Mouse (Mus musculus) forebrain, postnatal 0 days (tissue): ENCODE results near the gene Pm20d1. TPM values are rescaled to one million over a fixed set of nuclear protein-coding genes. Genes with fewer than 3 reads are reported as not detected.

Source experiments
- ATAC-seq: fragments of 200-750 bp; cut with Nextera tagmentation; 2 replicates; pipeline ENCODE4 v1.8.0; 2017; ENCODE audit warnings: mild to moderate bottlenecking, moderate library complexity
- DNase-seq: peaks from one replicate; pipeline ENCODE4 v3.0.0-alpha.2; 2015
- H3K27ac ChIP-seq: fragments of 300-500 bp; sonication (generic); 2 replicates; pipeline ENCODE4 v1.5.1; 2014; ENCODE audit warnings: low read depth, mild to moderate bottlenecking, antibody characterized with exemption, low read length, moderate library complexity, mixed read lengths
- H3K27me3 ChIP-seq: fragments of 300-500 bp; sonication (generic); 2 replicates; pipeline ENCODE4 v1.6.1; 2014; ENCODE audit warnings: mild to moderate bottlenecking, low read length, mixed read lengths; ENCODE audit not compliant: insufficient read depth
- H3K36me3 ChIP-seq: fragments of 300-500 bp; sonication (generic); 2 replicates; pipeline ENCODE4 v1.6.1; 2014; ENCODE audit warnings: mild to moderate bottlenecking, moderate library complexity; ENCODE audit not compliant: insufficient read depth
- H3K4me1 ChIP-seq: fragments of 300-500 bp; sonication (generic); 2 replicates; pipeline ENCODE4 v1.6.1; 2014; ENCODE audit warnings: antibody characterized with exemption; ENCODE audit not compliant: insufficient read depth
- H3K4me2 ChIP-seq: fragments of 300-500 bp; sonication (generic); 2 replicates; pipeline ENCODE4 v1.6.1; 2014; ENCODE audit warnings: low read depth, mild to moderate bottlenecking, moderate library complexity
- H3K4me3 ChIP-seq: fragments of 300-500 bp; sonication (generic); 2 replicates; pipeline ENCODE4 v1.5.1; 2014; ENCODE audit warnings: low read depth, low read length, mixed read lengths
- H3K9ac ChIP-seq: fragments of 300-500 bp; sonication (generic); 2 replicates; pipeline ENCODE4 v1.6.1; 2014; ENCODE audit warnings: mild to moderate bottlenecking
- H3K9me3 ChIP-seq: fragments of 300-500 bp; sonication (generic); 2 replicates; pipeline ENCODE4 v1.6.1; 2016; ENCODE audit warnings: low read length
- CTCF ChIP-seq: sonication (generic); IDR thresholded peaks from 2 replicates; pipeline ENCODE4 v1.5.1; 2016; ENCODE audit warnings: antibody characterized with exemption, control low read depth, low read depth
- WGBS: fragments of 180-500 bp; shearing (Covaris S2); extraction: QIAGEN DNeasy Blood & Tissue Kit; methylation state at CpG from one replicate; pipeline ENCODE4 v1.1.7; 2014; 5-methylcytosine and 5-hydroxymethylcytosine counted together
- polyA plus RNA-seq: library from polyadenylated mRNA; unstranded; fragments of >200 nt; fragmentation: Nextera tagmentation; extraction: Ambion mirVana; gene quantifications from 2 replicates; pipeline ENCODE4 v1.2.1, GENCODE M21; 2015
- total RNA-seq: library from RNA; depleted of rRNA; stranded (reverse); fragments of >200 nt; gene quantifications from 2 replicates; pipeline ENCODE4 v1.2.3, GENCODE M21; 2014; rRNA removed

Gene Pm20d1
- total and polyA plus RNA-seq, 2 experiments from 2014 or later = 0.19 to 0.33 TPM

- Histone ChIP-seq H3K4me3 (peak within 1 kb of the TSS; percentile 43), H3K9ac (peak within 1 kb of the TSS; percentile 31; the same call in 1 of the 2 replicates), H3K9me3 (no peaks in the 10 kb centered on the region), H3K4me1 (no peaks in the 10 kb centered on the region), H3K27ac (no peak within 1 kb of the TSS), H3K27me3 (no peaks in the 10 kb centered on the region), H3K4me2 (peak within 1 kb of the TSS; percentile 55), H3K36me3 (no peaks in the 10 kb centered on the region)
- DNase-seq = peak; percentile 94
- WGBS = 3% methylated on average over 46 of the region's 46 CpGs
- peak; percentile 99 for ATAC-seq
- peak; percentile 93 for TF ChIP-seq CTCF
Observed at GRCm38 (mm10) chr1:131867093-131867945, 70.1 kb downstream of the Pm20d1 start, which contains the start of gene Rab29. TSS of gene Rab29 (plus strand) at chr1:131867224.

GRCm38 (mm10) chr1:131867946-131868290 lies 70.7 kb downstream of the Pm20d1 start:
- DNase-seq (no peak), ATAC-seq (no peak)
- Histone ChIP-seq H3K27ac (no peak overlapping the region), H3K4me2 (peak overlapping the region; percentile 55), H3K9me3 (no peaks in the 10 kb centered on the region), H3K36me3 (no peaks in the 10 kb centered on the region), H3K4me3 (peak overlapping the region; percentile 43), H3K9ac (peak overlapping the region; percentile 31; the same call in 1 of the 2 replicates), H3K27me3 (no peaks in the 10 kb centered on the region), H3K4me1 (no peaks in the 10 kb centered on the region)
- WGBS = 34% methylated on average over 10 of the region's 10 CpGs
- no peak for TF ChIP-seq CTCF

GRCm38 (mm10) chr1:131869561-131869960 lies 72.4 kb downstream of the Pm20d1 start:
- TF ChIP-seq CTCF = no peak
- ATAC-seq = no peak
- H3K9me3 ChIP-seq = no peaks in the 10 kb centered on the region
- H3K36me3 ChIP-seq = no peaks in the 10 kb centered on the region
- no peak overlapping the region for H3K4me2 ChIP-seq
- H3K4me3 ChIP-seq = no peak overlapping the region
- H3K4me1 ChIP-seq = no peaks in the 10 kb centered on the region
- H3K27me3 ChIP-seq = no peaks in the 10 kb centered on the region
- H3K9ac ChIP-seq = no peak overlapping the region
- WGBS = 84% methylated on average over 2 of the region's 2 CpGs
- no peak for DNase-seq
- no peak overlapping the region for H3K27ac ChIP-seq

Other genes with a start within 250 kb of the Pm20d1 start
- not detected in 2 replicates for gene Avpr1b, start 198.1 kb upstream of the Pm20d1 start, total RNA-seq
- gene Avpr1b, start 198.1 kb upstream of the Pm20d1 start, polyA plus RNA-seq = not detected in 2 replicates
- 0.23 and 0.57 TPM in 2 replicates for gene Ctse, start 159.1 kb upstream of the Pm20d1 start, total RNA-seq
- 0.08 TPM in 1 of 2 replicates, not detected in the other for gene Ctse, start 159.1 kb upstream of the Pm20d1 start, polyA plus RNA-seq
- gene Rab7b, start 108.7 kb upstream of the Pm20d1 start, total RNA-seq = 0.29 and 0.85 TPM in 2 replicates
- gene Rab7b, start 108.7 kb upstream of the Pm20d1 start, polyA plus RNA-seq = 1.3 and 1.9 TPM in 2 replicates
- gene Slc26a9, start 53.4 kb upstream of the Pm20d1 start, total RNA-seq = 0.08 and 0.67 TPM in 2 replicates
- 0.09 and 0.15 TPM in 2 replicates for gene Slc26a9, start 53.4 kb upstream of the Pm20d1 start, polyA plus RNA-seq
- 28.7 and 39.5 TPM in 2 replicates for gene Slc41a1, start 30.1 kb downstream of the Pm20d1 start, total RNA-seq
- 16.6 and 19.7 TPM in 2 replicates for gene Slc41a1, start 30.1 kb downstream of the Pm20d1 start, polyA plus RNA-seq
- 7.9 and 9.1 TPM in 2 replicates for gene Rab29, start 69.8 kb downstream of the Pm20d1 start, total RNA-seq
- 9.3 and 9.8 TPM in 2 replicates for gene Rab29, start 69.8 kb downstream of the Pm20d1 start, polyA plus RNA-seq
- gene Nucks1, start 113.2 kb downstream of the Pm20d1 start, total RNA-seq = 135 and 159 TPM in 2 replicates
- 42.6 and 56.4 TPM in 2 replicates for gene Nucks1, start 113.2 kb downstream of the Pm20d1 start, polyA plus RNA-seq
- gene Slc45a3, start 165.6 kb downstream of the Pm20d1 start, total RNA-seq = 0.85 and 0.86 TPM in 2 replicates
- 0.69 and 0.78 TPM in 2 replicates for gene Slc45a3, start 165.6 kb downstream of the Pm20d1 start, polyA plus RNA-seq
- gene Elk4, start 210.2 kb downstream of the Pm20d1 start, total RNA-seq = 18.6 and 25.5 TPM in 2 replicates
- gene Elk4, start 210.2 kb downstream of the Pm20d1 start, polyA plus RNA-seq = 8.0 and 8.2 TPM in 2 replicates